Comparison of ENCODE assay signal across 8 mouse cellular contexts in the genomic region with DNA sequence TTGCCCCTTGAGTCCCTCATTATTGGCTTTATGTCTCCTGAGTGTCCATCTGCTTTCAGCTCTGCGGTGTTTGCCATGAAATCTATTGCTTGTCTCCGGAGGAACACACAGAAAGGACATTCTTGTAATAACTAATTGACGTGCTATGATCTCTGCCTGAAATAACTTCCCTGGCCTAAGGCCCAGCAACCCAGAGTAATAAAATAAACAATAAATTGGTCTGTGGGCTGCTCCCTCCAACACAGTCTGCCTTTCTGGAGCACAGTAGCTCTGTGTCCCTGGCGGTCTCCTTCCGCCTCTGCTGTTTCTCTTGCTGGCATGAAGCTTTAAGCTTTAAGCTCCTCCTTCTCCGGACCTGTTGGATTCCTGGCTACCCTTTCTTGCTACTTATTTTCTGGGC. TPM values are rescaled to one million over a fixed set of nuclear protein-coding genes. Genes with fewer than 3 reads are reported as not detected.
DNase-seq lines count a peak whose midpoint lies in the region; ATAC-seq and TF ChIP-seq lines count a peak whose summit lies in the region.

No protein-coding gene starts in this region.

- no peak for TF ChIP-seq CTCF in brain, embryonic 14.5 days (IDR thresholded peaks at IDR 0.05; ENCODE audit: borderline replicate concordance, extremely low read depth, insufficient read depth, insufficient read length)

- TF ChIP-seq POLR2A in brain, embryonic 14.5 days (IDR thresholded peaks at IDR 0.05; ENCODE audit: borderline replicate concordance, extremely low read depth, insufficient read depth, insufficient read length, poor library complexity, severe bottlenecking): no peak

- 27% methylated on average over 6 of the region's 6 CpGs for WGBS in lung, embryonic 16.5 days

- peaks cover 9% of the 10 kb centered on the region for H3K4me1 ChIP-seq in lung, embryonic 16.5 days (replicated peaks; ENCODE audit: control insufficient read depth, insufficient read depth, low read length)

- ATAC-seq in lung, embryonic 16.5 days (ENCODE audit: low read depth): peak; percentile 86

- H3K27ac ChIP-seq in lung, embryonic 16.5 days (ENCODE audit: low read length): peak overlapping the region; percentile 85

- H3K9me3 ChIP-seq in lung, embryonic 16.5 days (ENCODE audit: control insufficient read depth, low read length): no peaks in the 10 kb centered on the region

- no peaks in the 10 kb centered on the region for H3K27me3 ChIP-seq in lung, embryonic 16.5 days (ENCODE audit: control insufficient read depth, insufficient read depth, low read depth, low read length)

- H3K4me2 ChIP-seq in lung, embryonic 16.5 days (ENCODE audit: low read depth, low read length): peak overlapping the region; percentile 31; the same call in 1 of the 2 replicates

- no peak overlapping the region for H3K9ac ChIP-seq in lung, embryonic 16.5 days (ENCODE audit: low read length)

- peak; percentile 43 for DNase-seq in cerebellum, adult 9-11 months
- DNase-seq in cerebellum, postnatal 4 days (ENCODE audit: low spot score in 2 of 2): no peak
- DNase-seq in brain, embryonic 14.5 days (ENCODE audit: low read depth): peak; percentile 24
- DNase-seq in kidney, postnatal 14 days: peak; percentile 83
- no peak for DNase-seq in urinary bladder, postnatal 36 days (ENCODE audit: low spot score in 2 of 2)
- DNase-seq in thymus, adult 18-20 months: no peak
- no peak for DNase-seq in adrenal gland, postnatal 4 days (ENCODE audit: low spot score in 2 of 2)

- no peaks in the 10 kb centered on the region for H3K36me3 ChIP-seq in lung, embryonic 16.5 days (ENCODE audit: control insufficient read depth, insufficient read depth, low read length)

- no peak overlapping the region for H3K4me3 ChIP-seq in lung, embryonic 16.5 days (ENCODE audit: low read length)

RNA-seq across cellular contexts. Expression of a gene that starts 4.5 kb away (rescaled TPM):
- polyA plus RNA-seq in brain, embryonic 14.5 days (2012; rRNA removed): 11.9 and 19.5 TPM in 2 replicates
- 14.1 and 15.4 TPM in 2 replicates for polyA plus RNA-seq in lung, embryonic 16.5 days (2015; fragmentation: Nextera tagmentation; extraction: Ambion mirVana)
- 10 to 100 TPM; 43.6 to 49.5 TPM for total RNA-seq in adrenal gland, postnatal 4 days (2021)

Comparison
In these comparisons a context has a peak if more than half of its experiments do, and no peak if none do; other contexts are left out.
1. DNase-seq: peak in cerebellum, adult 9-11 months (single experiment), brain, embryonic 14.5 days (single experiment) and kidney, postnatal 14 days (single experiment); none in cerebellum, postnatal 4 days (0 of 2), urinary bladder, postnatal 36 days (0 of 2), thymus, adult 18-20 months (0 of 2) and adrenal gland, postnatal 4 days (0 of 2).